Mouse (Mus musculus): ENCODE results near the gene Hacd1.

Hacd1 gene

DNA sequence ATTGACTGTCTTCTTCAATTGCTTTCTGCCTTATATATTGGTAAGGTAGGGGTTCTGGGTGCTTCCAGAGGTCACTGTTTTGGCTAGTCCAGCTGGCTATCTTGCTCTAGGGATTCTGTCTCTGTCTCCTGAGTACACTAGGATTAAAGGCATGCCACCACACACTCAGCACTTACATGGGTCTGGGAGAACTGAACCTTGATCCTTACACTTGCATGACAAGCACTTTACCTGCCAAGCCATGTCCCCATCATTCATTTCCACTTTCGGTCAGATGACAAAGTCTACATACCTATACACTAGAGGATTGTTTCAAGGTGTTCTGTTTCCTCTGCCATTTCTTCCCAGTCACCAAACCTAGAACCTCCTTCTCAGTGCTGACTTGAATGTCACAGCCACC lies 50.8 kb downstream of the Hacd1 start:
- no peak for DNase-seq (ENCODE audit: low spot score in 2 of 2)

DNA sequence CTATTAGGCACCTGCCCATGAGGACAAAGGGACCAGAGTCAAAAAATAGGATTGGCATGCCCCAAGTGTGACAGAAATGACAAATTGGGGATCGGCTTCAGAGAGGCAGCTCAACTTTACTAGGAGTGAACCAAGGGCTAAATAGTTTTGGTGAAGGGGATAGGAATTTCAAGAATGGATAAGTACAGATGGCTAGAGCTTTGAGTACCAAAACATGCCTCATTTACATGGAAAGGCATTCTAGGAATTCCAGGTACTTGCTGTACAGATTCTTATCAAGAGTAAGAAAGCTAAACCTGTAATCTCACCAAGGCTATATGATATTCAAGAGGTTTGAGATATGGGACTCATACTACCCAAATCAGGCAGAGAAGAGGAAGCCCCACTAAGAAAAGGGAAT lies 95.8 kb downstream of the Hacd1 start:
- DNase-seq (ENCODE audit: low spot score in 2 of 2) = no peak

- DNase-seq (ENCODE audit: low spot score in 2 of 2) = no peak
These were observed 99.5 kb downstream of the Hacd1 start for GRCm38 (mm10) chr2:13956463-13956862.

DNA sequence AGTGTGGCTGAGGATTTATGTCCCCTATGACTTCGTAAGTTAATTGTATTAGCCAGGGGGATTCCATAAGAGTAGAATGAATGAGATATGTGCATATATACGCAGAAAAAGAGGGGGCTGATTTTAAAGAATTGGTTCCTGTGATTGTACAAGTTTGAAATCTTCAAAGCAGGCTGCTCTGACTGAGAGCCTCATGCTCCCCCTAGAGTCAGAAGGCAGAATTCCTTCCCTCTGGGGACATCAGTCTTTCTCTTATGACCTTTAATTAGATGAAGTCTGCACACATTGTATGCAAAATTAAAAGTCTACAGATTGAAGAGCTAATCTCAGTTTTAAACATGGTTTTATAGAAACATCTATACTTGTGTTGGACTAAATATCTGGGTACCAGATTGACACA lies 117.8 kb downstream of the Hacd1 start:
- DNase-seq (ENCODE audit: low spot score in 2 of 2) = peak in 1 of 2 experiments; percentile 9

DNA sequence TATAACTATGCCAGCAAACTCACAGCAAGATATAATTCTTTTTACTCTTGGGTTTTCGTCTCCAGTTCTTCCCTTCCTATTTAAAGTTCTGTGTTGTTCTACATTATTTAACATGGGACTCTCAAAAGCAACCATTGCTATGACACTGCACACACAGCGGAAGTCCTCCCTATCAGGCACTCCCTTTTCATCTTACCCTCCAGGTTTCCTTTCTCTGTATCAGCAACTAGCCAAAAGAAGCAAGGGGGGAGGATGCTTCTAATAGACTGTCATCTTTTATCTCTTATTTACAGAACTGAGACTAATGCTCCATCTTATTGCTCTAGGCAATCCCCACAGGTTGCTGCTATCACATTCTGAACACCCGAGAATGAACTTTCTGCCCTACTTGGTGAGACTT lies 120.6 kb downstream of the Hacd1 start:
- no peak for DNase-seq (ENCODE audit: low spot score in 2 of 2)

GRCm38 (mm10) chr2:13932253-13932652 lies 123.7 kb downstream of the Hacd1 start:
- no peak for DNase-seq (ENCODE audit: low spot score in 2 of 2)

DNA sequence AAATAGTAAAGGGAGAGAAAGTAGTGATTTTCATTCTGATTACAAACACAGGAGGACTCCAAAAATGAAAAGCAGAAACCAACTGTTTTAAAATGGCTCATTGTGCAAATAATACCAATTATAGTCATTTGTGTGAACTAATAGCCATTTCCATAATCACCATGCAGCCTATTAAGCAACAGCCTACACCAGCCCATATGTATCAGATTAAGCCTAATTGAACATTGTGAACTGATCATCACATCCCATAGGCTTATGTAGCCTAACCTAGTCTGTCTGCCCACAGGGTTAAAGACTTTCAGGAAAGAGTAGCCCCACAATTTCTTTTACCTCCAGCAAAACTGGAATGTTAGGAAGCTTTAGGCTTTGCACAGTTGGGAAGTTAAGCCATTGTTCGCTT lies 125.2 kb downstream of the Hacd1 start:
- DNase-seq (ENCODE audit: low spot score in 2 of 2) = no peak

DNA sequence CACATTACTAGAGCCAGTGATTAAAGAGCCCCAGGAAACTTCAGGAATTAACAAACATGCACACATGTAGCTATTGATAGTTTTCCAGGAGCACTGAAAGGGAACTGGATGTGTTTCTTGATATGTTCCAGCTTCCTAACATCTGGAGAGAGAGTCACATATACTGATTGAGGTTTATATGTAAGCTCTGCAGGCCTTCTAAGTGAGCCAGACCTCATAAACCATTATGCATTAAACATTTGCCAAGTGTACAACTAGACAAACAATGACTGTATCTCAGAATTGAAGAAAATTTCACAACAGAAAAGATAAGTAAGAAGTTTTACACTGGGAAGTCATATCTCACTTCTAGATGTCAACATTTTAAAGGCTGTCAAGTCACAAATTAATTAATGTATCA lies 167.4 kb downstream of the Hacd1 start:
- DNase-seq (ENCODE audit: low spot score in 2 of 2) = no peak

DNA sequence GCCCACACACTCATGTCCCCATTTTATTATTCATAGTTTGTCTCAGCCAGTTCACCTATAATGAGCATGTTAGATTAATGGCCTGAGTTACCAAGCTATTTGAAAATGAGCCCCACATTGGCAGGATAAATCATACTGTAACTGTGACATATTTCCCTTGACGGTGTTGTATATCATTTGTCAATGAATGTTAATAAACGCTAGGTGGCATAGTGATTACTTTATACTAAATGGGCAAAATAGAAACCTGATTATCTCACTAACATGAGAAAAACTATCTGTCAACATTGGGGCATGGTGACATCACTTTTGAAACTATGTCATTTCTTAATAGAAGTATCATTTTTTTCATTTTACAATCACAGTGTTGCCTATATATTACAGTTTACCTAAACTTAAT lies 198.5 kb downstream of the Hacd1 start:
- no peak for DNase-seq (ENCODE audit: low spot score in 2 of 2)

- peak in 1 of 2 experiments; percentile 7 for DNase-seq (ENCODE audit: low spot score in 2 of 2)
These were observed 200.4 kb downstream of the Hacd1 start for GRCm38 (mm10) chr2:13855510-13855909.

GRCm38 (mm10) chr2:13836310-13836709 lies 219.6 kb downstream of the Hacd1 start:
- no peak for DNase-seq (ENCODE audit: low spot score in 2 of 2)

DNA sequence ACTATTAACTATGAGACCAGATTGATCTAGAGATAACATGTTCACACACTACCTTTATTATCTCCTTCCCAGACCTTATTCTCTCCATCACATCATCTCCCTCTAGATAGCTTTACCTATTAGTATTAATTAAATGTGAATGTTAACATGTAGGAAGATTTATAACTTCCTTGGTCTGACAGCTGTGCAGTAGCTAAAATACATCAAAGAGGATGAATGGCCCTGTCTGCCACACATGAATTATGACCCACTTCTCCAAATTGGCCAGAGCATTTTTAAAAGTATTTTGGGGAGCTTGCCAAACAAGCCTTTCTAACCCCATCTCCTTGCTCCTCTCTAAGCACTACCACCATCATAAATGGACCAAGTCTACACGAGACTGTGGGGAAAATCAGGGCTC lies 220.9 kb downstream of the Hacd1 start:
- DNase-seq (ENCODE audit: low spot score in 2 of 2) = no peak

DNA sequence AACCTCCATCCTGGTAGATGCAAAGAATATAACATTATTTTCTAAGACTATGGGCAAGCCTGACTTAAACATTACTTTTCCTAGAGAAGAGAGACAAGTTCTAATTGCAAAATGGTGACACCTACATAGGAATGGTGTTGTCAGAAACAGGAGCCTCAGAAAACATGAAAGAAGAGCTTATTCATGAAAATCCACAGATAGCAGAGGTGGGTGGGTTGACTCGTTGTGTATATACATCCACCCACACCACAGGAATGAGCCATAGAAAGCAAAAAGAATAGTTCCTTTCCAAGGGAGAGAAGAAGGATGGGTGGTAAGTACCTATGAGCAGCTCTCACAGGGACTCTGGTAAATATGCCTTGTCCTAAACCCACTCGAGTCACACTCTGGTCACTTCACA lies 239.3 kb downstream of the Hacd1 start:
- DNase-seq (ENCODE audit: low spot score in 2 of 2) = no peak

GRCm38 (mm10) chr2:13808593-13808992 lies 247.3 kb downstream of the Hacd1 start:
- no peak for DNase-seq (ENCODE audit: low spot score in 2 of 2)

GRCm38 (mm10) chr2:13808008-13808407 lies 247.9 kb downstream of the Hacd1 start:
- DNase-seq (ENCODE audit: low spot score in 2 of 2) = no peak

GRCm38 (mm10) chr2:13806120-13806519 lies 249.8 kb downstream of the Hacd1 start:
- peak in 1 of 2 experiments; percentile 7 for DNase-seq (ENCODE audit: low spot score in 2 of 2)

DNA sequence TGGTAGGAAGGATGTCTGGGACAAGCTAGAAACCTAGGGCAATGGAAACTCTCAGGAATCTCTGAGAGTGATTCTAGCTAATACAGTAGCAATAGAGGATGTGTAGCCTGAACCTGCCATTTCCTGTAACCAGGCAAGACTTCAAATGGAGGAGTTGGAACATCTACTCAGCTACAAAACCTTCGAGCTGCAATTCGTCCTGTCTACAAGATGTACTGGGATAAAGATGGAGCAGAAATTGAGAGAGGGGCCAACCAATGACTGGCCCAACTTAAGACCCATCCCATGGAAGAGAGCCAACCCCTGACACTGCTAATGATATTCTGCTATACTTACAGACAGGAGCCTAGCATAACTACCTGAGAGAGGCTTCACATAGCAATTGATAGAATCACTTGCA lies 255.3 kb downstream of the Hacd1 start:
- DNase-seq (ENCODE audit: low spot score in 2 of 2) = no peak

Measured in thymus, postnatal 10 days (tissue).